Mouse (Mus musculus): ENCODE results near the gene Gm20388. TPM values are rescaled to one million over a fixed set of nuclear protein-coding genes. Genes with fewer than 3 reads are reported as not detected.

The Gm20388 gene
- polyA plus RNA-seq, 1 experiment, result 0.36 TPM

DNA sequence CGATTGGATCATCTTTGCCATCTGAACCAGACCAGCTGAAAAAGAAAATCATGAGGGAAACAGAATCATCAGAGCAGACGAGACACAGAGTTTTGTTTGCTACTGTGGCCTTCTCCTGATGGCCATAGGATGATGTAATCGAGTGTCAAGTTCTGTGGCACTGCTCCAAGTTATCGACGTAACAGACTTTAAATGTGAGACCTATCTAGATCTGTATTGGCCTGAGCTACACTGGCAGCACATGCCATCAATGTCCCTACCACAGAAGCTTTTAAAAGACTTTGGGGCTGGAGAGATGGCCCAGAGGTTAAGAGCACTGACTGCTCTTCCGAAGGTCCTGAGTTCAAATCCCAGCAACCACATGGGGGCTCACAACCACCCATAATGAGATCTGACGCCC lies 3992.0 kb downstream of the Gm20388 start:
- no peaks in the 10 kb centered on the region for H3K9me3 ChIP-seq (ENCODE audit: control insufficient read depth, low read length)
- H3K27me3 ChIP-seq (ENCODE audit: control insufficient read depth), result no peaks in the 10 kb centered on the region
- no peak overlapping the region for H3K4me3 ChIP-seq (replicated peaks)
- H3K36me3 ChIP-seq (ENCODE audit: control insufficient read depth), result peaks cover 96% of the 10 kb centered on the region
- TF ChIP-seq TAL1 (IDR thresholded peaks at IDR 0.05; ENCODE audit: low read length), result no peak
- TF ChIP-seq GATA1 (IDR thresholded peaks at IDR 0.05; ENCODE audit: low read length), result no peak
- no peaks in the 10 kb centered on the region for H3K4me1 ChIP-seq (ENCODE audit: control insufficient read depth)

- peaks cover 100% of the 10 kb centered on the region for H3K36me3 ChIP-seq (ENCODE audit: control insufficient read depth)
- H3K27me3 ChIP-seq (ENCODE audit: control insufficient read depth), result no peaks in the 10 kb centered on the region
- TF ChIP-seq GATA1 (IDR thresholded peaks at IDR 0.05; ENCODE audit: low read length), result no peak
- TF ChIP-seq TAL1 (IDR thresholded peaks at IDR 0.05; ENCODE audit: low read length), result no peak
Observed at GRCm38 (mm10) chr8:123907604-123908003, 3997.0 kb downstream of the Gm20388 start.

DNA sequence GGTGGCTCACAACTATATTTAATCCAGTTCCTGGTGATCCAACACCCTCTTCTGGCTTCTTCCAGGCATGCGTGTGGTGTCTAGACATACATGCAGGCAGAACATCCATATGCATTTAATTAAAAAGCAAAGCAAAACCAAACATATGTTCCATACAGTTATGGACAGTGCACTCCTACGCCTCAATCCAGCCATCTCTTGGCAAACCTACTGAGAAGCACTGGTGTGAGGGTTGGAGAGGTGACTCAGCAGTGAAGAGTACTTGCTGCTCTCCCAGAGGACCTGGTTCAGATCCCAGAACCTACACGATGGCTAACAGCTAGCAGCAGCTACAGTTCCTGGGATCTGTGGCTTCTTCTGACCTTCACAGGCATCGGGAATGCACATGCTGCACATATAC lies 4001.6 kb downstream of the Gm20388 start:
- TF ChIP-seq GATA1 (IDR thresholded peaks at IDR 0.05; ENCODE audit: low read length) (no peak), TAL1 (IDR thresholded peaks at IDR 0.05; ENCODE audit: low read length) (no peak)
- Histone ChIP-seq H3K4me1 (ENCODE audit: control insufficient read depth) (no peaks in the 10 kb centered on the region), H3K9me3 (ENCODE audit: control insufficient read depth, low read length) (no peaks in the 10 kb centered on the region), H3K36me3 (ENCODE audit: control insufficient read depth) (peaks cover 100% of the 10 kb centered on the region), H3K4me3 (replicated peaks) (no peak overlapping the region), H3K27me3 (ENCODE audit: control insufficient read depth) (no peaks in the 10 kb centered on the region)

More at GRCm38 (mm10) chr8:123907604-123908003, 3997.0 kb downstream of the Gm20388 start:
- H3K4me3 ChIP-seq (replicated peaks), result no peak overlapping the region
- no peaks in the 10 kb centered on the region for H3K9me3 ChIP-seq (ENCODE audit: control insufficient read depth, low read length)
- H3K4me1 ChIP-seq (ENCODE audit: control insufficient read depth), result no peaks in the 10 kb centered on the region

- no peaks in the 10 kb centered on the region for H3K4me1 ChIP-seq (ENCODE audit: control insufficient read depth)
- H3K36me3 ChIP-seq (ENCODE audit: control insufficient read depth), result peaks cover 100% of the 10 kb centered on the region
- TF ChIP-seq GATA1 (IDR thresholded peaks at IDR 0.05; ENCODE audit: low read length), result no peak
- no peak for TF ChIP-seq TAL1 (IDR thresholded peaks at IDR 0.05; ENCODE audit: low read length)
- H3K27me3 ChIP-seq (ENCODE audit: control insufficient read depth), result no peaks in the 10 kb centered on the region
- no peaks in the 10 kb centered on the region for H3K9me3 ChIP-seq (ENCODE audit: control insufficient read depth, low read length)
- no peak overlapping the region for H3K4me3 ChIP-seq (replicated peaks)
Observed at GRCm38 (mm10) chr8:123914635-123915034, 4004.0 kb downstream of the Gm20388 start.

DNA sequence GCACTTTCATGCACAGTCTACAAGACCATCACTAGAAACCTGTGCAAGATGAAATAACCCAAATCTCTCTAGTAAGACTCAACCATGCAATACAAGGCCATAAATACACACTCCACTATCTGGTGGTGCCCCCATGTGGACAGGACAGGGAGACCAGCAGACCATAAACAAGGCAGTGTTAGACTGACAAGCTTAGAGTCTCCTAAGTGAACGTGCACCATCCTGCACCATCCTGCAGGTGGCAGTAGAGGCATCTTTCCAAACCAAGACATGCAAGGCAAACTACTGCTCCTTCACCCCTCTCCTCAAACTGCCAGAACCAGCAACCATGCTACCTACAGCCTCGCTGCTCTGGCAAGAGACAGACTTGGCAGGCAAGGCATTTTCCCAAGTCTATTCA lies 4014.1 kb downstream of the Gm20388 start:
- TF ChIP-seq GATA1 (IDR thresholded peaks at IDR 0.05; ENCODE audit: low read length), result no peak
- no peak for TF ChIP-seq TAL1 (IDR thresholded peaks at IDR 0.05; ENCODE audit: low read length)
- H3K36me3 ChIP-seq (ENCODE audit: control insufficient read depth), result peaks cover 97% of the 10 kb centered on the region

DNA sequence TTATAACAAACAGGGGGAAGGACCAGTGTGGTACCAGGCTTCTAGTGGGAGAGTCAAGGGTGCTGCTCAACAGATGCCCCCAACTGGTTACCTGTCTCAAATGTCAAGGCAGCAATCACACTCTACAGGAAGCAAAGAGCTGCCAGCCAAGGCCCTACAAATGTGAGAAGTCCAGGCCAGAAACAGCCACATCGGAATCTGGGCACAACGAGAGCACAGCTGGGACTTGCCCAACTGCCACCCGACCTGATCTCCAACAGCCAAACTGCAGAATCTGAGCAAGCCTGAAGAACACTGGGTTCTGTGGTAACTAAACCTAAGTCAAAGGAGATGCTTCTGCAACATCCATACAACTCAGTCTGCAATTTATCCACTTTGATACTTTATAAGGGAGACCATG lies 4015.0 kb downstream of the Gm20388 start:
- no peak for TF ChIP-seq TAL1 (IDR thresholded peaks at IDR 0.05; ENCODE audit: low read length)
- no peak for TF ChIP-seq GATA1 (IDR thresholded peaks at IDR 0.05; ENCODE audit: low read length)
- no peak overlapping the region for H3K4me3 ChIP-seq (replicated peaks)
- H3K9me3 ChIP-seq (ENCODE audit: control insufficient read depth, low read length), result no peaks in the 10 kb centered on the region
- no peaks in the 10 kb centered on the region for H3K4me1 ChIP-seq (ENCODE audit: control insufficient read depth)
- peaks cover 97% of the 10 kb centered on the region for H3K36me3 ChIP-seq (ENCODE audit: control insufficient read depth)
- no peaks in the 10 kb centered on the region for H3K27me3 ChIP-seq (ENCODE audit: control insufficient read depth)

More for the DNA sequence above, 4014.1 kb downstream of the Gm20388 start:
- Histone ChIP-seq H3K4me3 (replicated peaks) (no peak overlapping the region), H3K27me3 (ENCODE audit: control insufficient read depth) (no peaks in the 10 kb centered on the region), H3K9me3 (ENCODE audit: control insufficient read depth, low read length) (no peaks in the 10 kb centered on the region), H3K4me1 (ENCODE audit: control insufficient read depth) (no peaks in the 10 kb centered on the region)

- Histone ChIP-seq H3K36me3 (ENCODE audit: control insufficient read depth) (peaks cover 97% of the 10 kb centered on the region), H3K4me1 (ENCODE audit: control insufficient read depth) (no peaks in the 10 kb centered on the region), H3K9me3 (ENCODE audit: control insufficient read depth, low read length) (no peaks in the 10 kb centered on the region), H3K4me3 (replicated peaks) (no peak overlapping the region), H3K27me3 (ENCODE audit: control insufficient read depth) (no peaks in the 10 kb centered on the region)
- no peak for TF ChIP-seq GATA1 (IDR thresholded peaks at IDR 0.05; ENCODE audit: low read length)
- TF ChIP-seq TAL1 (IDR thresholded peaks at IDR 0.05; ENCODE audit: low read length), result no peak
Observed at GRCm38 (mm10) chr8:123929026-123929425, 4018.4 kb downstream of the Gm20388 start.

GRCm38 (mm10) chr8:123948942-123949685 lies 4038.5 kb downstream of the Gm20388 start, which contains the start of gene Nup133:
Nup133 (minus strand) TSS chr8:123949265.
- TF ChIP-seq GATA1 (IDR thresholded peaks at IDR 0.05; ENCODE audit: low read length), result no peak
- TF ChIP-seq TAL1 (IDR thresholded peaks at IDR 0.05; ENCODE audit: low read length), result no peak
- Histone ChIP-seq H3K27me3 (ENCODE audit: control insufficient read depth) (no peaks in the 10 kb centered on the region), H3K9me3 (ENCODE audit: control insufficient read depth, low read length) (no peaks in the 10 kb centered on the region), H3K4me1 (ENCODE audit: control insufficient read depth) (peaks cover 47% of the 10 kb centered on the region), H3K4me3 (replicated peaks) (peak within 1 kb of the TSS; percentile 94), H3K36me3 (ENCODE audit: control insufficient read depth) (peaks cover 99% of the 10 kb centered on the region)

- Histone ChIP-seq H3K4me3 (replicated peaks) (peak overlapping the region; percentile 94), H3K27me3 (ENCODE audit: control insufficient read depth) (no peaks in the 10 kb centered on the region), H3K4me1 (ENCODE audit: control insufficient read depth) (peaks cover 50% of the 10 kb centered on the region), H3K36me3 (ENCODE audit: control insufficient read depth) (peaks cover 99% of the 10 kb centered on the region), H3K9me3 (ENCODE audit: control insufficient read depth, low read length) (no peaks in the 10 kb centered on the region)
- no peak for TF ChIP-seq TAL1 (IDR thresholded peaks at IDR 0.05; ENCODE audit: low read length)
- no peak for TF ChIP-seq GATA1 (IDR thresholded peaks at IDR 0.05; ENCODE audit: low read length)
Observed at GRCm38 (mm10) chr8:123949686-123949986, 4039.0 kb downstream of the Gm20388 start.

All from erythroblast, embryonic 14.5 days (primary cell).